ENCODE assay signal across 18 mouse cellular contexts in genomic region chr11:106544916-106545315, GRCm38 (mm10). TPM values are rescaled to one million over a fixed set of nuclear protein-coding genes. Genes with fewer than 3 reads are reported as not detected.
DNase-seq lines count a peak whose midpoint lies in the region; ATAC-seq and TF ChIP-seq lines count a peak whose summit lies in the region.
"Had no signal": no experiment of that assay in that cellular context is flagged by ENCODE, and none has a peak within 500 bp of the region (broad histone marks: within the 10 kb centered on the region; RNA-seq: fewer than 3 reads in every experiment).

No protein-coding gene starts in this region.

- no peak overlapping the region for H3K9ac ChIP-seq in midbrain, embryonic 16.5 days (ENCODE audit: low read depth, low read length)
- H3K9ac ChIP-seq in forebrain, embryonic 12.5 days: no peak overlapping the region
- H3K9ac ChIP-seq: embryonic facial prominence, embryonic 13.5 days; forebrain, postnatal 0 days; hindbrain, embryonic 12.5 days; liver, embryonic 13.5 days; lung, embryonic 15.5 days had no signal

- no peaks in the 10 kb centered on the region for H3K9me3 ChIP-seq in midbrain, embryonic 16.5 days (replicated peaks; ENCODE audit: control insufficient read depth, low read length, poor library complexity, severe bottlenecking)
- H3K9me3 ChIP-seq in forebrain, embryonic 12.5 days: no peaks in the 10 kb centered on the region
- H3K9me3 ChIP-seq: embryonic facial prominence, embryonic 13.5 days; hindbrain, embryonic 12.5 days; limb, embryonic 12.5 days; liver, embryonic 13.5 days; lung, embryonic 15.5 days; megakaryocyte, embryonic 14.5 days had no signal

- H3K4me3 ChIP-seq in thymus, adult 2 months (ENCODE audit: control insufficient read depth, insufficient read depth, low read length): no peak overlapping the region
- H3K4me3 ChIP-seq in midbrain, embryonic 16.5 days (ENCODE audit: low read depth, low read length): no peak overlapping the region
- no peak overlapping the region for H3K4me3 ChIP-seq in forebrain, embryonic 12.5 days (replicated peaks)
- H3K4me3 ChIP-seq: embryonic facial prominence, embryonic 13.5 days; hindbrain, embryonic 12.5 days; limb, embryonic 12.5 days; liver, embryonic 13.5 days; lung, embryonic 15.5 days; megakaryocyte, embryonic 14.5 days had no signal

- no peak for TF ChIP-seq CTCF in thymus, adult 2 months (IDR thresholded peaks at IDR 0.05; ENCODE audit: borderline replicate concordance, control insufficient read depth, extremely low read depth, insufficient read depth, low read length, poor library complexity)

- peak overlapping the region; percentile 18 for H3K27ac ChIP-seq in thymus, adult 2 months (ENCODE audit: control insufficient read depth, insufficient read depth, low read length)
- H3K27ac ChIP-seq in midbrain, embryonic 16.5 days (ENCODE audit: low read length): no peak overlapping the region
- H3K27ac ChIP-seq in forebrain, embryonic 12.5 days: no peak overlapping the region
- H3K27ac ChIP-seq: embryonic facial prominence, embryonic 13.5 days; hindbrain, embryonic 12.5 days; kidney, postnatal 0 days; limb, embryonic 12.5 days; liver, embryonic 13.5 days; lung, embryonic 15.5 days had no signal

- peak; percentile 19; the same call in 1 of the 2 replicates for ATAC-seq in monocyte, adult 5-6 weeks (replicated peaks; ENCODE audit: insufficient number of reproducible peaks, low FRiP score, low TSS enrichment, poor library complexity, severe bottlenecking)
- ATAC-seq in midbrain, embryonic 16.5 days: no peak
- ATAC-seq in forebrain, embryonic 12.5 days (ENCODE audit: low FRiP score): no peak
- ATAC-seq: forebrain, postnatal 0 days; intestine, embryonic 16.5 days had no signal

- peaks cover 52% of the 10 kb centered on the region for H3K4me1 ChIP-seq in thymus, adult 2 months (replicated peaks; ENCODE audit: control insufficient read depth, insufficient read depth, low read length)
- H3K4me1 ChIP-seq in midbrain, embryonic 16.5 days (ENCODE audit: control insufficient read depth, insufficient read depth, low read length): no peaks in the 10 kb centered on the region
- no peaks in the 10 kb centered on the region for H3K4me1 ChIP-seq in forebrain, embryonic 12.5 days
- H3K4me1 ChIP-seq: hindbrain, embryonic 12.5 days; lung, embryonic 15.5 days had no signal

- H3K27me3 ChIP-seq in thymus, adult 2 months (ENCODE audit: control insufficient read depth, insufficient read depth, low read length): no peaks in the 10 kb centered on the region
- no peaks in the 10 kb centered on the region for H3K27me3 ChIP-seq in midbrain, embryonic 16.5 days (ENCODE audit: control insufficient read depth, insufficient read depth, low read depth, low read length)
- no peaks in the 10 kb centered on the region for H3K27me3 ChIP-seq in forebrain, embryonic 12.5 days
- H3K27me3 ChIP-seq: embryonic facial prominence, embryonic 13.5 days; hindbrain, embryonic 12.5 days; limb, embryonic 12.5 days; liver, embryonic 13.5 days; lung, embryonic 15.5 days; megakaryocyte, embryonic 14.5 days had no signal

- DNase-seq in A20 (ENCODE audit: low read depth, low spot score): peak; percentile 19
- DNase-seq in B cell, adult 2 months: peak; percentile 66 to 69
- DNase-seq in thymus, adult 2 months: peak; percentile 58
- DNase-seq in urinary bladder, adult 18-20 months (ENCODE audit: low spot score in 2 of 2): no peak
- DNase-seq: adrenal gland, postnatal 14 days; cerebellum, adult 11-12 months; forebrain, postnatal 0 days; liver, embryonic 13.5 days had no signal

- TF ChIP-seq POLR2A in thymus, adult 2 months (IDR thresholded peaks at IDR 0.05; ENCODE audit: control insufficient read depth, extremely low read depth, insufficient read depth, low read length, poor library complexity): no peak

- H3K4me2 ChIP-seq in midbrain, embryonic 16.5 days (ENCODE audit: low read length): no peak overlapping the region
- H3K4me2 ChIP-seq in forebrain, embryonic 12.5 days: no peak overlapping the region
- H3K4me2 ChIP-seq: embryonic facial prominence, embryonic 13.5 days; hindbrain, embryonic 12.5 days; limb, embryonic 12.5 days; liver, embryonic 13.5 days; lung, embryonic 15.5 days had no signal

- WGBS in thymus, adult 2 months: 36% methylated on average over 9 of the region's 9 CpGs
- 91% methylated on average over 9 of the region's 9 CpGs for whole genome bisulfite sequencing in midbrain, embryonic 16.5 days
- 95% methylated on average over 9 of the region's 9 CpGs for WGBS in forebrain, embryonic 12.5 days

- no peaks in the 10 kb centered on the region; the same call in 1 of the 2 replicates for H3K36me3 ChIP-seq in thymus, adult 2 months (ENCODE audit: control insufficient read depth, insufficient read depth, low read length)
- peaks cover 10% of the 10 kb centered on the region for H3K36me3 ChIP-seq in midbrain, embryonic 16.5 days (ENCODE audit: control insufficient read depth, insufficient read depth, low read length)
- peaks cover 20% of the 10 kb centered on the region; the same call in 1 of the 2 replicates for H3K36me3 ChIP-seq in forebrain, embryonic 12.5 days (replicated peaks)

RNA-seq across cellular contexts. Expression of gene Ern1, which starts 57.3 kb away (rescaled TPM):
- 27.8 to 71.5 TPM (median 30.5 TPM) in 3 replicates for total RNA-seq in monocyte, adult 5-6 weeks (2017)
- polyA plus RNA-seq in thymus, adult 2 months (2012; rRNA removed): 18.1 and 21.9 TPM in 2 replicates
- polyA plus RNA-seq in midbrain, embryonic 16.5 days (2015; fragmentation: Nextera tagmentation; extraction: Ambion mirVana): 4.8 and 5.9 TPM in 2 replicates
- 6.6 and 8.6 TPM in 2 replicates for polyA plus RNA-seq in forebrain, embryonic 12.5 days (2016; fragmentation: Nextera tagmentation; extraction: Ambion mirVana)

Comparison
In these comparisons a context has a peak if more than half of its experiments do, and no peak if none do; other contexts are left out.
1. DNase-seq: peak in A20 (single experiment), B cell, adult 2 months (2 of 2) and thymus, adult 2 months (single experiment); none in urinary bladder, adult 18-20 months (0 of 2).